Mouse (Mus musculus) spleen, postnatal 14 days (tissue): ENCODE data around the gene Uhrf1bp1.

Source experiments
- DNase-seq, 2 experiments: peaks; one replicate each; pipeline ENCODE4 v3.0.0; 2021 to 2022; ENCODE audit warnings: low spot score in 2 of 2

Uhrf1bp1 gene

GRCm38 (mm10) chr17:27947155-27947554 is 90.9 kb downstream of the Uhrf1bp1 start:
- DNase-seq, result no peak
